Mouse (Mus musculus) spleen, adult 2 months (tissue): ENCODE measurements around the gene Olfr1055.

Experiments used
- CTCF ChIP-seq: fragments of 200-500 bp; IDR thresholded peaks from 2 replicates; pipeline ENCODE4 v1.5.1; 2011; ENCODE audit warnings: mild to moderate bottlenecking, inconsistent platforms; ENCODE audit not compliant: insufficient read depth, insufficient read length, insufficient replicate concordance; ENCODE audit errors: extremely low read depth
- POLR2A ChIP-seq: fragments of 200-500 bp; IDR thresholded peaks from 2 replicates; pipeline ENCODE4 v1.6.1; 2011; ENCODE audit warnings: low read depth, low read length, inconsistent platforms

GRCm38 (mm10) chr2:86378293-86378692 lies 28.2 kb upstream of the Olfr1055 start, which contains the start of gene Olfr1057:
- no peak for TF ChIP-seq CTCF
- TF ChIP-seq POLR2A: no peak
